Mouse (Mus musculus) CH12.LX (cell line): Measurements from ENCODE around the gene Ginm1. TPM values are rescaled to one million over a fixed set of nuclear protein-coding genes. Genes with fewer than 3 reads are reported as not detected.
A peak's percentile ranks its signal among the peaks of the same experiment; 100 is the strongest.

Source experiments
- DNase-seq: peaks from one replicate; pipeline ENCODE4 v3.0.0-alpha.2; 2013; ENCODE audit errors: extremely low read depth
- H3K27ac ChIP-seq: 2 replicates; pipeline ENCODE4 v1.5.1; 2012; ENCODE audit warnings: low read depth, mild to moderate bottlenecking, control low read depth, moderate library complexity; ENCODE audit not compliant: insufficient read depth
- H3K27me3 ChIP-seq: replicated peaks from 2 replicates; pipeline ENCODE3; 2012; ENCODE audit warnings: inconsistent platforms
- H3K36me3 ChIP-seq, 2 experiments: replicated peaks in 1 of 2; 2 replicates each; pipeline versions ENCODE3 to v1.6.1; 2012; ENCODE audit warnings: inconsistent platforms in 1 of 2, low read length in 1 of 2, mild to moderate bottlenecking in 1 of 2, mixed read lengths in 1 of 2, moderate library complexity in 1 of 2; ENCODE audit not compliant: control insufficient read depth in 1 of 2, insufficient read depth in 1 of 2
- H3K4me1 ChIP-seq, 2 experiments: 2 replicates each; pipeline ENCODE4 v1.6.1; 2012; ENCODE audit warnings: inconsistent platforms in 1 of 2, moderate library complexity in 1 of 2; ENCODE audit not compliant: insufficient read depth in 2 of 2, control insufficient read depth in 1 of 2
- H3K4me2 ChIP-seq: 2 replicates; pipeline ENCODE4 v1.6.1; 2012; ENCODE audit warnings: low read depth, mild to moderate bottlenecking, control low read depth; ENCODE audit not compliant: poor library complexity, insufficient read depth, severe bottlenecking
- H3K4me3 ChIP-seq, 3 experiments: fragments of 150-350 bp in 1 of 3; sonication (generic) in 1 of 3; replicated peaks in 1 of 3; 2 replicates each; pipeline versions ENCODE3 to v1.5.1; 2011 to 2012; ENCODE audit warnings: low read depth in 2 of 3, low read length in 2 of 3, mild to moderate bottlenecking in 2 of 3, moderate library complexity in 2 of 3, control low read depth in 1 of 3, improper control_type of control experiment in 1 of 3, inconsistent platforms in 1 of 3, mixed read lengths in 1 of 3; ENCODE audit not compliant: poor library complexity in 1 of 3
- H3K79me2 ChIP-seq: replicated peaks from 2 replicates; pipeline ENCODE4 v1.6.1; 2012; ENCODE audit warnings: mild to moderate bottlenecking, moderate library complexity; ENCODE audit not compliant: control insufficient read depth, poor library complexity, insufficient read depth, severe bottlenecking; ENCODE audit errors: extremely low read depth
- H3K9ac ChIP-seq: 2 replicates; pipeline ENCODE4 v1.6.1; 2012; ENCODE audit warnings: low read depth, mild to moderate bottlenecking, control low read depth, moderate library complexity; ENCODE audit not compliant: insufficient read depth
- H3K9me3 ChIP-seq: replicated peaks from 2 replicates; pipeline ENCODE3; 2012; ENCODE audit warnings: low read length, inconsistent platforms, mixed read lengths
- CHD1 ChIP-seq: IDR thresholded peaks from 2 replicates; pipeline ENCODE4 v1.6.1; 2012; ENCODE audit warnings: low read depth, low read length, improper control_type of control experiment, inconsistent platforms
- CHD2 ChIP-seq: IDR thresholded peaks from 2 replicates; pipeline ENCODE4 v1.6.1; 2011; ENCODE audit warnings: low read length, improper control_type of control experiment
- ELF1 ChIP-seq: IDR thresholded peaks from 2 replicates; pipeline ENCODE4 v1.6.1; 2014; ENCODE audit warnings: low read depth, mild to moderate bottlenecking, inconsistent platforms, low read length, improper control_type of control experiment
- EP300 ChIP-seq: IDR thresholded peaks from 2 replicates; pipeline ENCODE4 v1.6.1; 2011; ENCODE audit warnings: low read length, improper control_type of control experiment
- GABPA ChIP-seq: IDR thresholded peaks from 2 replicates; pipeline ENCODE4 v1.6.1; 2012; ENCODE audit warnings: low read depth, low read length, improper control_type of control experiment, inconsistent platforms; ENCODE audit not compliant: insufficient replicate concordance
- IRF4 ChIP-seq: IDR thresholded peaks from 2 replicates; pipeline ENCODE4 v1.6.1; 2014; ENCODE audit warnings: low read depth, mild to moderate bottlenecking, inconsistent platforms, low read length, improper control_type of control experiment
- MAFK ChIP-seq: IDR thresholded peaks from 2 replicates; pipeline ENCODE4 v1.6.1; 2011; ENCODE audit warnings: low read length, improper control_type of control experiment; ENCODE audit not compliant: insufficient replicate concordance
- MAZ ChIP-seq: IDR thresholded peaks from 2 replicates; pipeline ENCODE4 v1.6.1; 2012; ENCODE audit warnings: low read depth, mild to moderate bottlenecking, inconsistent platforms, low read length, improper control_type of control experiment, moderate library complexity
- MEF2A ChIP-seq: IDR thresholded peaks from 2 replicates; pipeline ENCODE4 v1.6.1; 2014; ENCODE audit warnings: low read depth, mild to moderate bottlenecking, inconsistent platforms, low read length, improper control_type of control experiment, borderline replicate concordance
- MXI1 ChIP-seq: IDR thresholded peaks from 2 replicates; pipeline ENCODE4 v1.6.1; 2011; ENCODE audit warnings: mild to moderate bottlenecking, low read depth, low read length, improper control_type of control experiment
- MYC ChIP-seq: IDR thresholded peaks from 2 replicates; pipeline ENCODE4 v1.6.1; 2011; ENCODE audit warnings: low read depth, mild to moderate bottlenecking, improper control_type of control experiment, low read length
- RCOR1 ChIP-seq: conservative IDR thresholded peaks from 2 replicates; pipeline ENCODE4 v1.6.1; 2012; ENCODE audit warnings: low read depth, mild to moderate bottlenecking, inconsistent platforms, low read length, improper control_type of control experiment
- UBTF ChIP-seq: IDR thresholded peaks from 2 replicates; pipeline ENCODE4 v1.6.1; 2012; ENCODE audit warnings: low read depth, mild to moderate bottlenecking, inconsistent platforms, low read length, improper control_type of control experiment, moderate library complexity
- ZC3H11A ChIP-seq: IDR thresholded peaks from 2 replicates; pipeline ENCODE4 v1.6.1; 2012; ENCODE audit warnings: low read depth, mild to moderate bottlenecking, inconsistent platforms, low read length, improper control_type of control experiment
- ZKSCAN1 ChIP-seq: IDR thresholded peaks from 2 replicates; pipeline ENCODE4 v1.6.1; 2012; ENCODE audit warnings: low read depth, inconsistent platforms, low read length, improper control_type of control experiment, borderline replicate concordance
- ZMIZ1 ChIP-seq: IDR thresholded peaks from 2 replicates; pipeline ENCODE4 v1.6.1; 2012; ENCODE audit warnings: low read depth, mild to moderate bottlenecking, inconsistent platforms, low read length, improper control_type of control experiment
- ZNF384 ChIP-seq: IDR thresholded peaks from 2 replicates; pipeline ENCODE4 v1.6.1; 2012; ENCODE audit warnings: low read depth, low read length, improper control_type of control experiment, inconsistent platforms
- dilution Hi-C: fragments of 300-500 bp; cut with MboI; formaldehyde crosslinking; loops from 2 replicates; pipeline ENCODE4 v1.14.3; 2020; ENCODE audit warnings: low sequenced_read_pairs; ENCODE audit not compliant: extremely low pct_unique_long_range_greater_than_20kb, extremely low pct_ligation_motif_present
- in situ Hi-C: fragments of 300-500 bp; cut with MboI; formaldehyde crosslinking; loops from 3 replicates; pipeline ENCODE4 v1.14.3; 2019; ENCODE audit warnings: low sequenced_read_pairs, low pct_ligation_motif_present, low pct_unique_long_range_greater_than_20kb, mixed read lengths
- polyA plus RNA-seq: library from polyadenylated mRNA; unstranded; fragments of >175 nt; gene quantifications from 2 replicates; pipeline ENCODE4 v1.2.1, GENCODE M21; 2012; ENCODE audit warnings: low read depth; ENCODE audit not compliant: insufficient read length
- total RNA-seq, 2 experiments: library from RNA; depleted of rRNA; stranded (reverse); fragments of 300-350 nt in 1 of 2; fragments of >200 nt in 1 of 2; gene quantifications; 2 replicates each; pipeline ENCODE4 v1.2.3; 2012 to 2014

Gene Ginm1
- total and polyA plus RNA-seq, 3 experiments, result 11.7 to 38.2 (median 22.5) TPM

GRCm38 (mm10) chr10:7820171-7820570, 27.5 kb upstream of the Ginm1 start:
- in situ Hi-C loops (no loop called here), dilution Hi-C loops (no loop called here)
- peaks cover 9% of the 10 kb centered on the region for H3K79me2 ChIP-seq
- DNase-seq, result no peak
- no peak overlapping the region for H3K4me2 ChIP-seq
- peaks cover 32 to 66% of the 10 kb centered on the region in 2 experiments for H3K36me3 ChIP-seq
- H3K9me3 ChIP-seq, result no peaks in the 10 kb centered on the region
- no peak overlapping the region for H3K27ac ChIP-seq
- TF ChIP-seq ZKSCAN1, result no peak
- no peak for TF ChIP-seq ZMIZ1
- TF ChIP-seq CHD1, result no peak
- peaks cover 20 to 68% of the 10 kb centered on the region in 2 experiments for H3K4me1 ChIP-seq
- H3K4me3 ChIP-seq, result no peak overlapping the region
- no peaks in the 10 kb centered on the region for H3K27me3 ChIP-seq
- H3K9ac ChIP-seq, result no peak overlapping the region

- Histone ChIP-seq H3K79me2 (peaks cover 8% of the 10 kb centered on the region), H3K9ac (no peak overlapping the region), H3K36me3 (peaks cover 33 to 69% of the 10 kb centered on the region in 2 experiments), H3K27ac (peak overlapping the region; percentile 11; the same call in 1 of the 2 replicates), H3K4me3 (no peak overlapping the region), H3K27me3 (no peaks in the 10 kb centered on the region), H3K9me3 (no peaks in the 10 kb centered on the region), H3K4me2 (peak overlapping the region; percentile 44; the same call in 1 of the 2 replicates), H3K4me1 (peaks cover 21 to 68% of the 10 kb centered on the region in 2 experiments)
- dilution Hi-C loops, result no loop called here
- DNase-seq, result no peak
- no peak for TF ChIP-seq ELF1
- TF ChIP-seq GABPA, result no peak
- no peak for TF ChIP-seq ZKSCAN1
- TF ChIP-seq MEF2A, result no peak
- TF ChIP-seq ZMIZ1, result no peak
- TF ChIP-seq IRF4, result no peak
- TF ChIP-seq MXI1, result no peak
- no peak for TF ChIP-seq MAZ
- TF ChIP-seq UBTF, result no peak
- TF ChIP-seq ZNF384, result no peak
- TF ChIP-seq ZC3H11A, result no peak
- TF ChIP-seq MYC, result no peak
- no peak for TF ChIP-seq EP300
- TF ChIP-seq CHD2, result no peak
- TF ChIP-seq RCOR1, result no peak
- TF ChIP-seq MAFK, result no peak
- in situ Hi-C loops, result loop anchor here (10.0 kb wide), 1 partner anchor 415 kb away; no protein-coding TSS in a partner anchor
These were observed 27.0 kb upstream of the Ginm1 start for GRCm38 (mm10) chr10:7819603-7820002.
